Mouse (Mus musculus): ENCODE measurements around the gene Kcnj12. TPM values are rescaled to one million over a fixed set of nuclear protein-coding genes. Genes with fewer than 3 reads are reported as not detected.

Gene Kcnj12
- polyA plus RNA-seq, 1 experiment: 0.81 TPM

GRCm38 (mm10) chr11:61068866-61069265 is 46.5 kb downstream of the Kcnj12 start:
- Histone ChIP-seq H3K36me3 (ENCODE audit: control insufficient read depth, insufficient read depth, low read length) (no peaks in the 10 kb centered on the region), H3K4me3 (ENCODE audit: low read depth, low read length) (no peak overlapping the region), H3K27ac (ENCODE audit: insufficient read depth, low read depth, low read length) (no peak overlapping the region), H3K4me1 (ENCODE audit: control insufficient read depth, insufficient read depth, insufficient read length, low read length) (no peaks in the 10 kb centered on the region), H3K27me3 (ENCODE audit: control insufficient read depth, insufficient read depth, low read length) (no peaks in the 10 kb centered on the region)
- WGBS: 85% methylated on average over 10 of the region's 10 CpGs
- no peak for TF ChIP-seq POLR2A (IDR thresholded peaks at IDR 0.05; ENCODE audit: low read depth, low read length)
- TF ChIP-seq CTCF (IDR thresholded peaks at IDR 0.05; ENCODE audit: extremely low read depth, insufficient read length, insufficient replicate concordance, low read depth, low read length): no peak

DNA sequence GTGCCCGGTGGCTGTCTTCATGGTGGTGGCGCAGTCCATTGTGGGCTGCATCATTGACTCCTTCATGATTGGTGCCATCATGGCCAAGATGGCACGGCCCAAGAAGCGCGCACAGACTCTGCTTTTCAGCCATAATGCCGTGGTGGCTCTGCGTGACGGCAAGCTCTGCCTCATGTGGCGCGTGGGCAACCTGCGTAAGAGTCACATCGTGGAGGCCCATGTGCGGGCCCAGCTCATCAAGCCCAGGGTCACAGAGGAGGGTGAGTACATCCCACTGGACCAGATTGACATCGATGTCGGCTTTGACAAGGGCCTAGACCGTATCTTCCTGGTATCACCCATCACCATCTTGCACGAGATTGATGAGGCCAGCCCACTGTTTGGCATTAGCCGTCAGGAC is 47.3 kb downstream of the Kcnj12 start:
- H3K4me1 ChIP-seq (ENCODE audit: control insufficient read depth, insufficient read depth, insufficient read length, low read length): peaks cover 6% of the 10 kb centered on the region; the same call in 1 of the 2 replicates
- no peak overlapping the region for H3K27ac ChIP-seq (ENCODE audit: insufficient read depth, low read depth, low read length)
- no peak overlapping the region for H3K4me3 ChIP-seq (ENCODE audit: low read depth, low read length)
- H3K27me3 ChIP-seq (ENCODE audit: control insufficient read depth, insufficient read depth, low read length): no peaks in the 10 kb centered on the region
- WGBS: 95% methylated on average over 18 of the region's 18 CpGs
- TF ChIP-seq POLR2A (IDR thresholded peaks at IDR 0.05; ENCODE audit: low read depth, low read length) (no peak), CTCF (IDR thresholded peaks at IDR 0.05; ENCODE audit: extremely low read depth, insufficient read length, insufficient replicate concordance, low read depth, low read length) (no peak)
- H3K36me3 ChIP-seq (ENCODE audit: control insufficient read depth, insufficient read depth, low read length): no peaks in the 10 kb centered on the region

DNA sequence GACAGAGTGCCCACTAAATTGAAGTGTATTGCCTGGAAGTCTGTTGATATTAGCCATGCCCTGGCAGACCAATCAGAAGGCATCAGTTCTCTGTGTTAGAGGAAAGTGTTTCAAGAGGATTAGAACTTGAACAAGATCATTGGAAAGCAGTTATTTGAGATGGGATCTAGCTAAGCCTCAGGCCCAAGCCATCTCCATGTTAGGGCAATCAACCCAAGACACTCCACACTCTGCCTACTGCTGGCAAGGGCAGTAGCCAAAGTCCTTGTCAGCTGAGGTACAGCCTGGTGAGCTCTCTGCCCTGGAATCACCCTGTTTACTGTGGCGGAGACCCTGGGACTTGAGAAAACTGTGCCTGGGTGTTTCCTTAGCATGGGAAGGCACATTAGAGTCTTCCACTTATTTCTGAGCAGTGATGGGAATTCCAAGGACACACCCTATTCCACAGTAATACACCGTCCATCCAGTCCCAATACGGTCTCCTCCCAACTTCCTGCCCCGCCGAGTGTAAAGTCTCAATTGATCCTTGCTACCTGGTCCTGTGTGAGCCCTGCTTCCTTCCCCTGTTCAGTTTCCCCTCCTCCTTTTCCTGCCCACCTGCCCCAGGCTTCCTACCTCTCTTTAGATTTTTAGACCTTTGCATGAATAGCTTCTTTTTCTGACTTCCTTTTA is 52.4 kb downstream of the Kcnj12 start:
- 29% methylated on average over 5 of the region's 5 CpGs for WGBS
- Histone ChIP-seq H3K4me3 (ENCODE audit: low read depth, low read length) (no peak overlapping the region), H3K27ac (ENCODE audit: insufficient read depth, low read depth, low read length) (peak overlapping the region; percentile 94; the same call in 1 of the 2 replicates), H3K27me3 (ENCODE audit: control insufficient read depth, insufficient read depth, low read length) (no peaks in the 10 kb centered on the region), H3K36me3 (ENCODE audit: control insufficient read depth, insufficient read depth, low read length) (no peaks in the 10 kb centered on the region), H3K4me1 (ENCODE audit: control insufficient read depth, insufficient read depth, insufficient read length, low read length) (peaks cover 29% of the 10 kb centered on the region)
- TF ChIP-seq POLR2A (IDR thresholded peaks at IDR 0.05; ENCODE audit: low read depth, low read length): no peak
- TF ChIP-seq CTCF (IDR thresholded peaks at IDR 0.05; ENCODE audit: extremely low read depth, insufficient read length, insufficient replicate concordance, low read depth, low read length): no peak

GRCm38 (mm10) chr11:61075361-61076326 is 53.3 kb downstream of the Kcnj12 start:
- WGBS: 23% methylated on average over 15 of the region's 15 CpGs
- H3K36me3 ChIP-seq (ENCODE audit: control insufficient read depth, insufficient read depth, low read length): no peaks in the 10 kb centered on the region
- H3K4me1 ChIP-seq (ENCODE audit: control insufficient read depth, insufficient read depth, insufficient read length, low read length): peaks cover 29% of the 10 kb centered on the region
- TF ChIP-seq POLR2A (IDR thresholded peaks at IDR 0.05; ENCODE audit: low read depth, low read length) (no peak), CTCF (IDR thresholded peaks at IDR 0.05; ENCODE audit: extremely low read depth, insufficient read length, insufficient replicate concordance, low read depth, low read length) (no peak)
- H3K27ac ChIP-seq (ENCODE audit: insufficient read depth, low read depth, low read length): peak overlapping the region; percentile 94
- no peaks in the 10 kb centered on the region for H3K27me3 ChIP-seq (ENCODE audit: control insufficient read depth, insufficient read depth, low read length)
- H3K4me3 ChIP-seq (ENCODE audit: low read depth, low read length): no peak overlapping the region

- no peaks in the 10 kb centered on the region for H3K27me3 ChIP-seq (ENCODE audit: control insufficient read depth, insufficient read depth, low read length)
- no peak overlapping the region for H3K27ac ChIP-seq (ENCODE audit: insufficient read depth, low read depth, low read length)
- no peak overlapping the region for H3K4me3 ChIP-seq (ENCODE audit: low read depth, low read length)
- WGBS: 82% methylated on average over 2 of the region's 2 CpGs
- TF ChIP-seq CTCF (IDR thresholded peaks at IDR 0.05; ENCODE audit: extremely low read depth, insufficient read length, insufficient replicate concordance, low read depth, low read length) (no peak), POLR2A (IDR thresholded peaks at IDR 0.05; ENCODE audit: low read depth, low read length) (no peak)
- no peaks in the 10 kb centered on the region for H3K36me3 ChIP-seq (ENCODE audit: control insufficient read depth, insufficient read depth, low read length)
- peaks cover 10% of the 10 kb centered on the region for H3K4me1 ChIP-seq (ENCODE audit: control insufficient read depth, insufficient read depth, insufficient read length, low read length)
These were observed 59.3 kb downstream of the Kcnj12 start for GRCm38 (mm10) chr11:61081624-61082023.

GRCm38 (mm10) chr11:61090195-61090594 is 67.8 kb downstream of the Kcnj12 start:
- Histone ChIP-seq H3K36me3 (ENCODE audit: control insufficient read depth, insufficient read depth, low read length) (no peaks in the 10 kb centered on the region), H3K4me1 (ENCODE audit: control insufficient read depth, insufficient read depth, insufficient read length, low read length) (no peaks in the 10 kb centered on the region), H3K27ac (ENCODE audit: insufficient read depth, low read depth, low read length) (no peak overlapping the region), H3K4me3 (ENCODE audit: low read depth, low read length) (no peak overlapping the region), H3K27me3 (ENCODE audit: control insufficient read depth, insufficient read depth, low read length) (no peaks in the 10 kb centered on the region)
- TF ChIP-seq CTCF (IDR thresholded peaks at IDR 0.05; ENCODE audit: extremely low read depth, insufficient read length, insufficient replicate concordance, low read depth, low read length): no peak
- TF ChIP-seq POLR2A (IDR thresholded peaks at IDR 0.05; ENCODE audit: low read depth, low read length): no peak
- 75% methylated on average over 7 of the region's 7 CpGs for WGBS

DNA sequence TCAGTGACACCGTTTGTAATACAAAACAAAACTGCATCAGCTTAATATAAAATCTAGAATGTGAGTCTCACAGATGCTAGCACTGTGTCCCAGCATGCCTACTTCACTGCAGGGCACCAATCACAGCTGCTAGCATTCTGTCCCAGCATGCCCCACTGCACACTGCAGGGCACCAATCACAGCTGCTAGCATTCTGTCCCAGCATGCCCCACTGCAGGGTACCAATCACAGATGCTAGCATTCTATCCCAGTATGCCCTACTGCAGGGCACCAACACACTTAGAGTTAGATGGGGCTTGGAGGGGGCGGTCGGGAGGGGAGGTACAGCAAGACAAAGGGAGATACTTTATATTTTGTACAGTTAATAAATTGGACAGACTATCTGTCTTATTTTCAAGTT is 68.8 kb downstream of the Kcnj12 start:
- Histone ChIP-seq H3K4me1 (ENCODE audit: control insufficient read depth, insufficient read depth, insufficient read length, low read length) (no peaks in the 10 kb centered on the region), H3K27ac (ENCODE audit: insufficient read depth, low read depth, low read length) (no peak overlapping the region), H3K4me3 (ENCODE audit: low read depth, low read length) (no peak overlapping the region), H3K27me3 (ENCODE audit: control insufficient read depth, insufficient read depth, low read length) (no peaks in the 10 kb centered on the region), H3K36me3 (ENCODE audit: control insufficient read depth, insufficient read depth, low read length) (no peaks in the 10 kb centered on the region)
- TF ChIP-seq POLR2A (IDR thresholded peaks at IDR 0.05; ENCODE audit: low read depth, low read length) (no peak), CTCF (IDR thresholded peaks at IDR 0.05; ENCODE audit: extremely low read depth, insufficient read length, insufficient replicate concordance, low read depth, low read length) (no peak)
- WGBS: 63% methylated on average over 3 of the region's 3 CpGs

Measured in small intestine, adult 2 months (tissue).